Mouse (Mus musculus): ENCODE measurements at regions not wholly inside any gene's neighbourhood (a gene's known extent, or its start where the extent isn't known, plus 50 kb on each side); places are given as distances from the start of the nearest gene placed in this dataset.

- Histone ChIP-seq H3K9ac (ENCODE audit: insufficient read depth, low read depth, low read length, poor library complexity, severe bottlenecking) (no peak overlapping the region), H3K9me3 (ENCODE audit: control insufficient read depth, insufficient read depth, low read depth, low read length) (no peaks in the 10 kb centered on the region), H3K27ac (ENCODE audit: insufficient read depth, low read depth, low read length, poor library complexity, severe bottlenecking) (no peak overlapping the region), H3K4me3 (ENCODE audit: insufficient read depth in 1 of 2, low read depth in 1 of 2, low read length in 2 of 2, poor library complexity in 1 of 2, severe bottlenecking in 1 of 2) (no peak overlapping the region), H3K36me3 (ENCODE audit: control insufficient read depth, insufficient read depth, low read length, poor library complexity, severe bottlenecking) (no peaks in the 10 kb centered on the region), H3K4me1 (ENCODE audit: control insufficient read depth in 2 of 2, insufficient read depth in 2 of 2, low read length in 2 of 2, poor library complexity in 1 of 2) (0 out of 4 replicates have a peak, but pooled peaks cover 0 to 6% of the 10 kb centered on the region in 2 experiments)
- TF ChIP-seq CHD2 (IDR thresholded peaks at IDR 0.05; ENCODE audit: low read depth, low read length) = no peak
- in situ Hi-C loops (cut with MboI; ENCODE audit: low sequenced_read_pairs in 2 of 2, unreplicated experiment in 2 of 2) = no loop called here
- no peak for DNase-seq (ENCODE audit: low read depth, low spot score)
Observed at GRCm38 (mm10) chr12:112331061-112331460, 158.2 kb upstream of the A530016L24Rik start.

- no peak overlapping the region for H3K27ac ChIP-seq (ENCODE audit: insufficient read depth, low read depth, low read length, poor library complexity, severe bottlenecking)
- 0 out of 4 replicates have a peak, but pooled peaks cover 0 to 6% of the 10 kb centered on the region in 2 experiments for H3K4me1 ChIP-seq (ENCODE audit: control insufficient read depth in 2 of 2, insufficient read depth in 2 of 2, low read length in 2 of 2, poor library complexity in 1 of 2)
- H3K4me3 ChIP-seq (ENCODE audit: insufficient read depth in 1 of 2, low read depth in 1 of 2, low read length in 2 of 2, poor library complexity in 1 of 2, severe bottlenecking in 1 of 2) = no peak overlapping the region
- in situ Hi-C loops (cut with MboI; ENCODE audit: low sequenced_read_pairs in 2 of 2, unreplicated experiment in 2 of 2) = no loop called here
- TF ChIP-seq MAFK (IDR thresholded peaks at IDR 0.05; ENCODE audit: insufficient read depth, low read depth, low read length) (no peak), CHD2 (IDR thresholded peaks at IDR 0.05; ENCODE audit: low read depth, low read length) (no peak), ZC3H11A (IDR thresholded peaks at IDR 0.05; ENCODE audit: borderline replicate concordance, low read depth, low read length) (no peak), HCFC1 (IDR thresholded peaks at IDR 0.05; ENCODE audit: borderline replicate concordance, insufficient read depth, low read length) (no peak), ZNF384 (IDR thresholded peaks at IDR 0.05; ENCODE audit: low read depth, low read length) (no peak)
- H3K9ac ChIP-seq (ENCODE audit: insufficient read depth, low read depth, low read length, poor library complexity, severe bottlenecking) = no peak overlapping the region
- no peaks in the 10 kb centered on the region for H3K9me3 ChIP-seq (ENCODE audit: control insufficient read depth, insufficient read depth, low read depth, low read length)
- no peaks in the 10 kb centered on the region for H3K36me3 ChIP-seq (ENCODE audit: control insufficient read depth, insufficient read depth, low read length, poor library complexity, severe bottlenecking)
- no peak for DNase-seq (ENCODE audit: low read depth, low spot score)
Observed at GRCm38 (mm10) chr12:112333125-112334079, 155.8 kb upstream of the A530016L24Rik start.

- no peak overlapping the region for H3K27ac ChIP-seq (ENCODE audit: insufficient read depth, low read depth, low read length, poor library complexity, severe bottlenecking)
- TF ChIP-seq HCFC1 (IDR thresholded peaks at IDR 0.05; ENCODE audit: borderline replicate concordance, insufficient read depth, low read length) = no peak
- H3K9ac ChIP-seq (ENCODE audit: insufficient read depth, low read depth, low read length, poor library complexity, severe bottlenecking) = no peak overlapping the region
- in situ Hi-C loops (cut with MboI; ENCODE audit: low sequenced_read_pairs in 2 of 2, unreplicated experiment in 2 of 2) = no loop called here
- H3K4me3 ChIP-seq (ENCODE audit: insufficient read depth in 1 of 2, low read depth in 1 of 2, low read length in 2 of 2, poor library complexity in 1 of 2, severe bottlenecking in 1 of 2) = no peak overlapping the region
- H3K9me3 ChIP-seq (ENCODE audit: control insufficient read depth, insufficient read depth, low read depth, low read length) = no peaks in the 10 kb centered on the region
- 0 out of 4 replicates have a peak, but pooled peaks cover 0 to 2% of the 10 kb centered on the region in 2 experiments for H3K4me1 ChIP-seq (ENCODE audit: control insufficient read depth in 2 of 2, insufficient read depth in 2 of 2, low read length in 2 of 2, poor library complexity in 1 of 2)
- H3K36me3 ChIP-seq (ENCODE audit: control insufficient read depth, insufficient read depth, low read length, poor library complexity, severe bottlenecking) = no peaks in the 10 kb centered on the region
- DNase-seq (ENCODE audit: low read depth, low spot score) = no peak
Observed at GRCm38 (mm10) chr12:112334106-112334855, 155.0 kb upstream of the A530016L24Rik start.

GRCm38 (mm10) chr12:112335641-112336040, 153.6 kb upstream of the A530016L24Rik start:
- no peak overlapping the region for H3K9ac ChIP-seq (ENCODE audit: insufficient read depth, low read depth, low read length, poor library complexity, severe bottlenecking)
- no peak overlapping the region for H3K27ac ChIP-seq (ENCODE audit: insufficient read depth, low read depth, low read length, poor library complexity, severe bottlenecking)
- H3K36me3 ChIP-seq (ENCODE audit: control insufficient read depth, insufficient read depth, low read length, poor library complexity, severe bottlenecking) = no peaks in the 10 kb centered on the region
- no peak for TF ChIP-seq ZNF384 (IDR thresholded peaks at IDR 0.05; ENCODE audit: low read depth, low read length)
- no peak for TF ChIP-seq CHD2 (IDR thresholded peaks at IDR 0.05; ENCODE audit: low read depth, low read length)
- no peak for TF ChIP-seq ZC3H11A (IDR thresholded peaks at IDR 0.05; ENCODE audit: borderline replicate concordance, low read depth, low read length)
- TF ChIP-seq MAFK (IDR thresholded peaks at IDR 0.05; ENCODE audit: insufficient read depth, low read depth, low read length) = no peak
- TF ChIP-seq HCFC1 (IDR thresholded peaks at IDR 0.05; ENCODE audit: borderline replicate concordance, insufficient read depth, low read length) = no peak
- no peaks in the 10 kb centered on the region for H3K9me3 ChIP-seq (ENCODE audit: control insufficient read depth, insufficient read depth, low read depth, low read length)
- H3K4me1 ChIP-seq (ENCODE audit: control insufficient read depth in 2 of 2, insufficient read depth in 2 of 2, low read length in 2 of 2, poor library complexity in 1 of 2) = peaks cover 0 to 4% of the 10 kb centered on the region in 2 experiments; a peak in 1 of 4 replicates
- DNase-seq (ENCODE audit: low read depth, low spot score) = no peak
- no peak overlapping the region for H3K4me3 ChIP-seq (ENCODE audit: insufficient read depth in 1 of 2, low read depth in 1 of 2, low read length in 2 of 2, poor library complexity in 1 of 2, severe bottlenecking in 1 of 2)
- in situ Hi-C loops (cut with MboI; ENCODE audit: low sequenced_read_pairs in 2 of 2, unreplicated experiment in 2 of 2) = no loop called here

Data from ES-E14 (cell line).